Mouse (Mus musculus): ENCODE measurements around the gene Parp11. TPM values are rescaled to one million over a fixed set of nuclear protein-coding genes. Genes with fewer than 3 reads are reported as not detected.

The Parp11 gene
- total RNA-seq, 2 experiments from 2014 or later: 32.1 to 40.1 TPM

DNA sequence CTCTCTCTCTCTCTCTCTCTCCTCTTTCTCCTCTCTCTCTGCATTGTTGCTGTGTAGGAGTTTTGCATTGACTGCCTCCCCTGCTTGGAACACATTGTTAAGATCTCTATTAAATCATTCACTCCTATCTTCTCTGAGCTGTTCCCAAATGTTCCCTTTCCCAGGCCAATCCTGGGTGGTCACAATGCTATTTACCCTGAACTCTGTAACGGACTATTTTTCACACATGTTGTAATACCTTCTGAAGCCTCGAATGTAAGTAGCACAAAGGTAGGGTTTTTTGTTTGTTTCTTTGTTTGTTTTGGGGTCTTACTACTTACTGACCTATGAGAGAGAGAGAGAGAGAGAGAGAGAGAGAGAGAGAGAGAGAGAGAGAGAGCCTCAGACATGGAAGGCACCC lies 2.2 kb downstream of the Parp11 start:
- DNase-seq: no peak

DNA sequence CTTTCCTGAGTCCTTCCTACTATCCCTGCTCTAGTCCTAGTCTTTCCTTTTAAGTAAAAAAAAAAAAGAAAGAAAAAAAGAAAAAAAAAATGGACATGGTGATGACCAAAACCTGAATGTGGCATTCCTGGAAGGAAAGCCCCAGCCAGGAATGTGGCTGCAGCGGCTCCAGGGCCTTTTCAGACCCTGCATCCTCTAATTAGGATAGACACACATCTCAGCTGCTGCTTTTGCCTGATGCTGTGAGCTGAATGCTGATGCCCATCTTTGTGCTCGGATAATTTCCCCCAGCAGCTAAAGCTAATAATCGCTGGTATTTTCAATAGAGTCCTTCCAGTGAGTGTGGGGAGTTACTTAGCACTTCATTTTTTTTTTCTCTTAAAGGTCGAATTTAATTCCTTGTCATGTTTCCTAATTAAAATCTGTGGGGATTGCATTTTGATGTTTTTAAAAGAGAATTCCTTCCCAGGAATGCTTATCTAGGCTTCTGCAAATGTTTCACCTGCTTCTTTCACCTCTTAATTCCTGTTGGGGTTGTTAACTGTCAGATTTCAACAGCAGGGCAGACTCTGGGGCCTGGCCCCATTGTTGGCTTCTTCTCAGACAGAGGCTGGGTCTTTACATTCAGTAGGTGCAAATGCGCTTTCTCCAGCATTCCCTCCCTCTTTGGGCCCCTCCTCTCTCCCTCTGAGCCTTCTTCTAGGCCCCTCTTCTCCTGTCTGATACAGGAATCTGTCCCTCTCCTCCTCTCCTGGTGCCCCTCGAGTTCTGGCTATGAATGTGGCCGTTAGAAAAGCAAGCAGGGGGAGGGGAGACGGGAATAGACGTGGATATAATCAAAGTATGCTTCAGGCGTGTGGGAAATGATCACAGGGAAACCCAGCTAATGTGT lies 3.1 kb downstream of the Parp11 start:
- no peak for DNase-seq

DNA sequence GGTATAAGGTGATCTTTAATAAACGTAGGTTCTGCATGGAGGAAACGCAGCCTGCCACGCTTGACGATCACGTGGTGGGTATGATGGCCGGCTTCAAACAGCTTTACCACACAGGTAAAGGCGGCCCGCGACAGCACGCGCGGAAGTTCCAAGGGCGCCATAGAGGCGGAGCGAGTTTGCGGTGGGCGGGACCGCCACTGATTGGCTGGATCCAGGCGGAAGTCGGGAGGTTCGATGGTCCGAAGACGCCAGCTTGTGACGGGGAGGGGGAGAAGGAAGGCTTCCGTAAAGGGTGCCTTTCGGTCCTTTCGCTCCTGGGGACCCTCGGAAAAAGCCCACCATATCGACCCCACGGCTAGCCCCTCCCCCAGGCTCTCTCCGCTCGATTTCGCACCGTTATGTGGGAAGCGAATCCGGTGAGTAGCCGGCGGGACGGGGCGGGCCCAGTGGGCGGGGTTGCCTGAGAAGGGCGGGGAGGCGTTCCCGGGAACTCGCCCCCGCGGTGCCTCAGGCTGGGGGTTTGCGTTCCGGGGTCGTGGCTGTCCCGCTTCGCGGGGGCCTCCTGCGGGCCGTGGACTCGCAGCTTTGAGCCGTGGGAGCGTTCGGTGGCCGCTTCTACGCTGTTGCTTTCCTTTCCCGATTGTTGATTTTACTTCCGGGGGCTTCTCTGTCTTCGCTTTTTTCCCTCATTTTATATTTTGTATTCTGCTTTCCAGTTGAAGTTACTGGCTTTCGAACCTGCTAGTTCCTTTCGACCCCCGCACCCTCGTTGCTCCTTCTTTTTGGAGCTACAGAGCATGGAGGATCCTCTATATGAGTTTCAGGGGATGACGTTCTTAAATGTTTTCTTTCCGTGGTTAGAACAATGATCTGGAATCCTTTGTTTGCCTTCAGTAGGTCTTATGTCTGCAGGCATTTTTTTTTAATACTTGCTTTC lies 7.0 kb downstream of the Parp11 start:
- DNase-seq: peak; percentile 91 to 92

DNA sequence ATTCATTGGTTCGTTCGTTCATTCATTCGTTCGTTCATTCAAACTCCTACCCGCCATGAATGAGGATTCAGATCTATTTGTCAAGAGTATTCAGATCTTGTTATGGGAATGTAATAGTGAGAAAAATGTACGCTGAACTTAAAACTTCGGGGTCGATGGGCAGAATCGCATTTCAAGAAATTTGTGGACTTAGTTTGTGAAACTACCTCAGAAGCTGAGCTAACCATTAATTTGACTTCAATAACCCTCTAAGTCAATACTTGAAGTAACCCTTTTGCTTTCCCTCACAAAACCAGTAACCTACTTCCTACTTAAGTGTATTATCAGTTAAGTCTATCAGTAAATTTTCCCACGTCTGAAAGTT lies 7.7 kb downstream of the Parp11 start:
- DNase-seq: no peak

DNA sequence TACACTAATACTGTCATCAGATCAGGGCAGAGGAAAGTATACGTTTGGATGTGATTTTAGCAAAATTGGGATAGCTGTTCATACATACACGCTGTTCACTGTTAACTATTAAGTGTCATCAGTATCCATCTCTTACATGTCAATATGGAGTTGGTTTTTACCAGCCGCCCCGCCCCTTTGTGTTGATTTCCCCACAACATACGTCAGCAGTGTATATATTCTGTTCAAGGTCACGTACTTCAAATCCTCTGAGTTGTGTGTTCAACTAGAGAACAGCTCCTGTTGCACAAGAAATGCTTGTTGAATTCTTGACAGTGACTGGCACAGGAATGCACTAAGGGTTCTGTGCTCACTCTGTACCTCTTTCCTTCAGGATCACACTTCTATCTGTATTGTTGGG lies 8.2 kb downstream of the Parp11 start:
- DNase-seq: no peak

DNA sequence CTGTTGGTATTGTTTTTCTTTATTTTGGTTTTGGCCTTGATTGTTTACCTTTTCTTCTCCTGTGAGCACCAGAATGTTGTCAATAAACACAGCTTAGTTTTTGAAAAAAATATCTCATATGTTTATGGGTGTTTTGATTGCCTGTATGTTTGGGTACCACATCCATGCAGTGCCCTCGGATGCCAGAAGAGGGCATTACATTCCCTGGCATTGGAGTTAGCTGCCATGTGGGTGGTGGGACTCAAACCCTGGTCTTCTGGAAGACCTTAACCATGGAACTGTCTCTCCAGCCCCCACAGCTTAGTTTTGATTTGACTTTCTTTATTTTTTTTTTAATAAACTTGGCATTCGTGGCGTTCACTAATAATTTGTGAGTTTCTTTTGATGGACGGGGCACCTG lies 8.8 kb downstream of the Parp11 start:
- DNase-seq: no peak

DNA sequence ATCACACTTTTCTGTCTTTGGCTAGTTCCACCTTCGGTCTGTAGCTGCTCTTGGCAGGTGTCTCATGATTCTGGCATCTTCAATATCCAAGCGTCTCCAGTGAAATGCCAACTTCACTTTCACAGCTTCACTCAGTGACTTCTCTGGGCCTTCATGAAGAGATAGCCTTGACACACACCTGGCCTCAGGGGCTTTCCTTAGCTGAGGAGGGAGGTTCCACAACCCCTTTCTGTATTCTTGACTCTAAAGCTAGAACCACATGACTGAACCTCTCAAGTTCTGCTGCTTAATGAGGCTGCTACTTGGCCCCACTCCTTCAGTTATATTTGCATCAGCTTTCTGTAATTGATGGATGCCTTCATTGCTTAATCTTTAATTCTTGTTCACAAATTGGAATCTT lies 10.1 kb downstream of the Parp11 start:
- DNase-seq: no peak

DNA sequence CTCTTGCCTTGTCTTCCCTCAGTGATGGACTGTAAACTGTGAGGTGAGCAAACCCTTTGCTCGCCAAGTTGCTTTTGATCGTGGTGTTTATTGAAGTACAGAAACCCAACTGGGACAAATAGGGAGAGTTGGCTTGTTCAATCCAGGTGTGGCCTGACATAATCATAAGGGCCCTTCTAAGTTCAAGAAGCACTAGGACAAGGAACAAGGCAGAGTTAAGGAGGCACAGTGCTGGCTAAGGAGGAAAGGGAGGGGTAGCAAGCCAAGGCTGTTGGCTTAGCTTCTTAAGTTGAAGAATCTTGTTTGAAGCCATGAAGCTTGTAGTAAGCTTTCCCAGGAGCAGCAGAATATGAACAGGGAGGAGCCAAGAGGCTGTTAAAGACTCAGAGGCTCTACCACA lies 13.1 kb downstream of the Parp11 start:
- no peak for DNase-seq

DNA sequence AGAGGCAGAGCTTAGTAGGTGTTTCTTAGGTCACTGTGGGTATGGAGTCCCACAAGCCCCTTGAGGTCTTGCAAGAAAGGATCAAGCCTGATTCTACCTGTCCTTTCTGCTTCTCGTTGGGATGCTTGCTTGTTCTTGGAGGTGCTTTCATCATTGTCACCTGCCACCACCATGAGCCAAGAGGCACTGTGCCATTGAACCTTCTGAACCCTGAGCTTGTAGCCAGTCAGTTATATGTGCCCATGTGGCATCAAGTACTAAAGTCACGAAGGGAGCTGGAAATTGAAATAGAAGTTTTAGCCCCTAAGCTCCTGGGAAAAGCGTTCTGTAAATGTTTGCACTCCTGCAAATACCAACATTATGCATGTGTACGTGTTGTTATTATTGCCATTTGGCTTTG lies 14.9 kb downstream of the Parp11 start:
- DNase-seq: no peak

DNA sequence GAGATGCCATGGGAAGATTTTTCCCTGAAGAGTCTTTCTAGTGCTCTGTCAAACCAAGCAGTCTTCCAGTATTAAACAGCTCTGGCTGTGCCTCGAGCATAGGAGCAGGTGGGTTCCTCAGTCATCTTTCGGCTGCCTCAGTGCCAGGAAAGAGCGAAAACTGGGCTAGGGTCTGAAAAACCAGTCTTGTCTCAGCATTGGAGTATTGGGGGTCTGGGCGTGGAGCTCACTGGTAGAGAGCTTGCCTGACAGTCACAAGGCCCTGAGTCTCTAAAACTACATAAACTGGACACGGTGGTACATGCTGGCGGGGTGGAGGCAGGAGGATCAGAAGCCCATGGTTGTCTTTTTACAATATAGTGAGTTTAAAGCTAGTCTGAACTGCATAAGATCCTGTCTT lies 15.6 kb downstream of the Parp11 start:
- no peak for DNase-seq

DNA sequence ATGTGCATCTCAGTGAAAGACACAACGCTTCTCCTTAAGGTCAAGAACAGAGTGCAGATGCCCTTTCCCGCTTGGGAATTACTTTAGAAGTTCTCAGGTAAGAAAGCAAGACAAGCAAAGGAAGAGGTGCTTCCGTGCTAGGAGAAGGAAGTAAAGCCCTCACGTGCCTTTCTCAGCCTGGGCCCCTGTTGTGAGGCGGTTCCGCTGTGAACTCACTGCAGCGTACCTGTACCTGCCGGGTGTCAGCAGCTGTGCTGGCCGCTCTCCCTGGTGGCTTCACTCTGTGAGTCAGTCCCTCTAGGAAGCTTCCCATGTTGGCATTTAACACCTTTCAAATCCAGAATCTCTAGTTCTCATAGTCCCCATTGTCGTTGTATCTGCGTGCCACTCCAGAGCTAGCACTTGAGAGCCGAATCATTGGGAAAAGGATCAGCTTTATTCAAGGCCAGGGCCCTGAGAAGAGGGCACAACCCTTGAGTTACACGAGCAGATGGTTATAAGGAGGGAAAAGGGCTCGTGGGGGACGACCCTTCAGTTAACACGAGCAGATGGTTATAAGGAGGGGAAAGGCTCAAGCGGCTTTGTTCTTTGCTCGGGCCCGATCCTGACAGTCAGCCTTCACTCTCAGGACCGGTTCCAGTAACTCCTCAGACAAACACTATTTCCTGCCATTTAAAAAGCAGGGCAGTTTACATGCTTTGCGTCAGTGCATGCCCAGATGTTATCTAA lies 16.8 kb downstream of the Parp11 start:
- no peak for DNase-seq

DNA sequence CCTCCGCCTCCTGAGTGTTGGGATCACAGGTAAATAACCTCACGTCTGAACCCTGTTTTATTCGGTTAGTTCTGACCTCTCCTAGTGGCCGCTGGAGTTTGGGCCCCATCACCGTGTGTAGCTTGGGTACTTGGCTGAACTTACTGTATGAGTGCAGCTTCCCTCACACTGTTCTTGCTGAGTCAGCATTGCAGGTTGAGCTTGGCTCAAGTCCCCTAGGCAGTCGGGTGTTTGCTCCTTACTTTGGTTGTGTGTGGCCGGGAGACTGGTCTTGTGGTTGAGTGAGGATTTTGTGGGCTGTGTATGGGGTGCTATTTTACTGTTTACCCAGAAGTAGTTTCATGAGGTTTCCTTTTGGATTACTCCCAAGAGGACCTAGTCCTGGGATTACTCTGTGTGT lies 17.9 kb downstream of the Parp11 start:
- no peak for DNase-seq

DNA sequence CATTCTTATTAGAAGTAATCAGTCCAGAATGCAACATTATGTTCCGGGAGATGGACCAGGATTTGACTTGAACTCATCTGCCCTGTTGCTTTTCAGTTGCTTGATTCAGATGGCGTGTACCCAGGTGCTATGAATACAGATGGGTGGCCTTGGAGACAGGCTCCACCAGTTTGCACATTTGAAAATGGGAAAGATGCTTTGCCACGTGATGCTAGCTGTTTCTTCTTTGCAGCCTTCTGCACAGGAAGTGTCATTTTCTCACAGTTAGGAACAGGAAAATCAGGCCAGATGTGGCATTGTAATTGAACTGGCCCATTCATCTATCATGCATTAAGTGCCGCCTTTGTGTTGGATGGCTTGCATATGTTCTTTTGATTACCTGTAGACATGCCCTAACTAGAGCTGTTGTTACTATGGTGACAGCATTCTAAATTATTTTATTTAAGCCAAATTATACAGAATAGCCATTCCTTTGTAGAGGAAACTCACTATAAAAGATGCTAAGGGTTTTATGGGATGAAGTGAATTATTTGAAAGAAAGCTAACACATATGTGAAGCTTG lies 20.2 kb downstream of the Parp11 start:
- DNase-seq: no peak

DNA sequence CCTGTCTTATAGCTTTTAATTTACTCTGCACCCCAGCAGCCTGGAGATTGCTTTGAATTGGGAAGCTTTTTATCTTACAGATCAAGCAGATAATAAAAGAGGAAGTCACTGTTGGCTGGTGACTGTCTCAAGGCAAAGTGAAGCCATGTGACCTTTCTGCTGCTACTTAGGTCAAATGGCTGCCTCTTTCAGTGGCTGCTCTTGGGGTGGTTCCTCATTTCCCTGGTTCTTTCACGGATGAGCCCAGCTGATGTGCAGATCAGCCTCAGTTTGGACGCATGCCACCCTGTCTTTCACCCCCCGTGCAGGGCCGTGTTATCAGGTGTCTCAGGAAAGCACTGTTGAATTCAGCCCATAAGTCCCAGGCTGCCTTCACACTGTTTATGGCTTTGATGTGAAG lies 25.4 kb downstream of the Parp11 start:
- DNase-seq: no peak

DNA sequence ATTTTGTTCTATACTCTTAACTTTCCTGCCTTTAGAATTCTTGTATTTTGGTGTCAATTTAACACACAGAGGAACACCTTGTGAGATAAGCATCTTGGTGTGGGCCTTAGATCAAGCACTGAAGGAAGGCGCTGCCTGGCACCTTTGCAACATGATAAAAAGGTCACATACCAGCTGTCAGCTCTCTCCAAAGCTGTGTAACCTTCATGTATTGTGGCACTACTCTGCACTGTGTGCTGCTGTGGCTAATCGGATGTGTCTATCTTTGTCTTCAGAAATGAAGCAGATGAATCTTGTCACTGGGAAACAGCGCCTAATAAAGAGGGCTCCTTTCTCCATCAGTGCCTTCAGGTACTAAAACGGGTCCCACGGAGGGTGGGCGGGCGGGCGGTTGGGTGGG lies 27.3 kb downstream of the Parp11 start:
- no peak for DNase-seq

DNA sequence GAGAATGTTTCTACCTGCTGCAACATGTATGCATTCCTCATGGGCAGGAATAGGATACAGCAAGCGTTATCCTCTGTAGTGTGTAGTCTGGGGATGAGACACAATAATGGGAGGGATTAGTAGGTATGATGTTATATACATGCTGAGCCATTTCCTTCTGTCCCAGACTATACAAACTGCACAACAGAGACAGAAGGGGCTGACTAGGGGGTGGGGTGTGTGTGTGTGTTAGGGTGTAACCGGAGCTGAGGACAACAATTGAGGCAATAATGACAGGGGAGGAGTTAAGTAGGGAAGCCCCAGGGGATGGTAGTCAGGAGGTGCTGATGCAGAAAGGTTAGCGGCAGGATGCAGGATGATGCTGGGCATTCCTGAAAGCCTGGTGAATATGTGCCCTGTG lies 28.6 kb downstream of the Parp11 start:
- no peak for DNase-seq

DNA sequence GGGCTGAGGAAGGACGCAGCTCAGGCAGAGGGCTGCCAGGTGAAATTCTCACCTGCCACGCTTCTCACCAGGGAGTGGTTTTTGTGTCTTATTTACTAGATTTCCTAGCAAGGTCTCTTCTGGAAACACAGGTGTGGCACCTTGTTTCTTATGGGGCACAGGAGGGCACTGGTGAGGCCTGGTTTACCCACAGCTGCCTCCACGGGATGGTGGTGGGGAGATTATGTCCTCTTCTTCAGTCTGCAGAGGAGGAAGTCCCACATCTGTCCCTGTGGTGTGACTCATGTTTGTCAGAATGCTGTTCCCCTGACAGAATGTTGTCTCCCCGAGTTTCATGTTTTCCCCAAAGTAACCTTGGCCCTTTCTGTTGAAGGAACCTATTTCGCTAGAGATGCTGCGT lies 44.4 kb downstream of the Parp11 start:
- DNase-seq: no peak

DNA sequence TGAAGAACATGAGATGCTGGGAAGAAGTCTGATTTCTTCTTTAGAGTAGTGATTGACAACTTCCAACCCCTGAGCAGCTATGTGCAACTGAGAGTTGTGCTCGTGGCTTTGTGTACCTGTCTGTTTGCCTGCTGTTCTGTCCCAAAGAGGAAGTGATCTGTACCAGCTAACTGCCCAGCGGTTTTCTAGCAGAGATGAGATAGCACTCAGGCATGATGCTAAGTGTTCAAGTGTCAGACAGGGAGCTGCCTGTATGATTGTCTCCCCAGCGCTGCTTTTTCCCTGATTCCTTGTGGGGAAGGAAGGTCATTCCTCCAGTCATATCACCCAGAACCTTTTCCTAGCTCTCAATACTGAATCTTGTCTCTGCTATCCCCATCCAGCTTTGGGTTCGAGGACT lies 45.9 kb downstream of the Parp11 start:
- DNase-seq: no peak

DNA sequence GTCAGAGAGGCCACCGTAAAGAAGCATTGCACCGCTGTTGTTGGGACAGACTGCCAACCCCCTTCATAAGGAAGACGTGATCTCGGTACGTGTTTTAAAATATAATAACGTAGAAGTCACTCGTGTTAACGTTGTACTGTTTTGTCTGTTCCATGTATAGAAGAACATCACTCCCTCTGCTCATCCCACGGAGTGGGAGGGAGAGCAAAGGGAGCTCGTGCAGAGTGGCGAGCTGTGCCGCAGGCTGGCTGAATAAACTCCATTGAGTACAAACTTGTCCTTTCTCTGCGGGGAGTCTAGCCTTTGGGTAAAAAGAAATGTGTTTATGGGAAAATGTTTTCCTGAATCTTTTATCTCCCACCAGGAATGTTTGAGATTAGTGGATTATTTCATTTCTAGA lies 47.1 kb downstream of the Parp11 start:
- peak in 1 of 2 experiments; percentile 26 for DNase-seq

DNA sequence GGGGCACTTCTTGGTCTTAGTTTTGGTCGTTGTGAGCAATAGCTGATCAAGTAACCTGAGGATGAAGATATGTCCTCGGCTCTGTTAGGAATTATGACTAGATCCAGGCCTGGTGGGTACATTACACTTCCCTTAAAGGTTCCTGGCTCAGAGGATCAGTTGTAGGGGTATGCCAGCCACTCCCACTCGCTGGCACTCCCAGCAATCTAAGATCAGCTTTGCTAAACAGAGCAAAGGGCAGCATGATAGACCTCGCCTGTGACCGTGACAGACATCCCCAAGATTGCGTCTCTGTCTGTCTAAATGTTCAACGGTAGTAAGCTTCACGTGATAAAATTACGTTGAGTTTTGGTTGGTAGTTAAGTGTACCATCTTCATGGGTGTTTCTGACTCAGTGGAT lies 47.7 kb downstream of the Parp11 start:
- DNase-seq: no peak

DNA sequence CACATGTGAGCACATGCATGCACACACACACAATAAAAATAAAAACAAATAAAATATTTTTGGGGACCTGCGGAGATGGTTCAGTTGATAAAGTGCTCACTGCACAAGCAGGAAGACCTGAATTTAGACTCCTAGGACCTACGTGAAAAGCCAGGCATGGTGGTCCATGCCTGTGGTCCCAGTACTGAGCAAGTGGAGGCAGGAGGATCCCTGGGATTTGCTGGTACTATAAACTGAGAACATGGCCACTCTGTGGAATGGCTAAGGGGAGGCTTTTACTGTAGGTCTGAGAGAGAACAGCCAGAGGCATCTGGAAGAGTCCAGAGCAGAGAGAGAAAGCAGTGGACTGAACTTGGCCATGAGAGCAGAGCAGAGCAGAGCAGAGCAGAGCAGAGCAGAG lies 48.6 kb downstream of the Parp11 start:
- DNase-seq: no peak

DNA sequence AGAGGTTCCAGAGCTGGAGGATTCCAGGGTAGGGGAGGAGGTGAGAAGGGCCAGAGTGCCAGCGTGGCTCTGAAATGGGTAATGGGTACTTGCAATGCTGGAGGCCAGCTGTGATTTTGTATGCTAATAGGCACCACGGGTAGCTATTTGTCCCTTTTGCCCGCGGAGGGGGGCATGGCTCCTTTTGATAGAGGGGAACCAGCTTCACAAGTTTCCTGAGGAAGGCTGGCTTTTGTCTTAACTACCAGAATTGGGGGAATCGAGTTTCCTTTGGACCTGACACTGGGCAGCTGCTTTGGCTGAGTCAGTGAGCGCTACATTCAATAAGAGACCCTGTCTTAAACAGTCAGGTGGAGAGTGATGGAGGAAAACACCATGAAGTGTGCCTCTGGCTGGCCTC lies 49.2 kb downstream of the Parp11 start:
- DNase-seq: no peak

Measured in layer of hippocampus, postnatal 36 days (tissue).